Mouse (Mus musculus) embryonic facial prominence, embryonic 11.5 days (tissue): ENCODE data around the gene Hist1h3g. TPM values are rescaled to one million over a fixed set of nuclear protein-coding genes. Genes with fewer than 3 reads are reported as not detected.

Source experiments
- microRNA-seq: library from miRNA; unstranded; fragments of <30 nt; microRNA quantifications from one replicate; pipeline ENCODE4, GENCODE M21; 2016; ENCODE audit warnings: borderline number of aligned reads
- polyA plus RNA-seq: library from polyadenylated mRNA; unstranded; fragments of >200 nt; fragmentation: Nextera tagmentation; extraction: Ambion mirVana; gene quantifications from 2 replicates; pipeline ENCODE4 v1.2.1, GENCODE M21; 2014

The Hist1h3g gene
- polyA plus RNA-seq, 1 experiment from 2014 or later, result 6.1 TPM

Small RNA genes within 50 kb of the gene (microRNA-seq; reads per million reads assigned to microRNA genes)
- gene Gm44297 (not detected), gene Gm44359 (not detected), gene Gm44394 (not detected), gene n-TStga1 (1.9 reads per million)

Other genes with a start within 250 kb of the Hist1h3g start
- gene Zfp322a, start 166.2 kb upstream of the Hist1h3g start, polyA plus RNA-seq, result 72.4 and 76.2 TPM in 2 replicates
- 15.0 and 16.2 TPM in 2 replicates for gene Abt1, start 111.6 kb upstream of the Hist1h3g start, polyA plus RNA-seq
- 0.24 and 0.35 TPM in 2 replicates for gene Btn1a1, start 69.5 kb upstream of the Hist1h3g start, polyA plus RNA-seq
- gene Btn2a2, start 46.6 kb upstream of the Hist1h3g start, polyA plus RNA-seq, result 1.1 and 1.4 TPM in 2 replicates
- gene Hist1h4h, start 4.4 kb upstream of the Hist1h3g start, polyA plus RNA-seq, result 3.5 and 5.0 TPM in 2 replicates
- 7.8 and 7.9 TPM in 2 replicates for gene Hist1h2af, start 1.5 kb upstream of the Hist1h3g start, polyA plus RNA-seq
- gene Hist1h2bh, start 8.0 kb downstream of the Hist1h3g start, polyA plus RNA-seq, result 0.67 and 1.3 TPM in 2 replicates
- 1.2 and 1.5 TPM in 2 replicates for gene Hist1h3f, start 8.6 kb downstream of the Hist1h3g start, polyA plus RNA-seq
- gene Hist1h4f, start 16.2 kb downstream of the Hist1h3g start, polyA plus RNA-seq, result 1.3 TPM in 1 of 2 replicates, not detected in the other
- gene Hist1h1d, start 17.8 kb downstream of the Hist1h3g start, polyA plus RNA-seq, result 0.53 and 0.71 TPM in 2 replicates
- gene Hist1h3e, start 26.9 kb downstream of the Hist1h3g start, polyA plus RNA-seq, result 9.0 and 12.1 TPM in 2 replicates
- gene Hist1h2ae, start 35.8 kb downstream of the Hist1h3g start, polyA plus RNA-seq, result 78.4 and 99.4 TPM in 2 replicates
- 8.4 and 8.6 TPM in 2 replicates for gene Hist1h2bg, start 36.0 kb downstream of the Hist1h3g start, polyA plus RNA-seq
- gene Hist1h2bf, start 38.8 kb downstream of the Hist1h3g start, polyA plus RNA-seq, result 4.1 and 4.9 TPM in 2 replicates
- gene Hist1h2ad, start 39.0 kb downstream of the Hist1h3g start, polyA plus RNA-seq, result 2.1 and 3.8 TPM in 2 replicates
- gene Hist1h3d, start 40.3 kb downstream of the Hist1h3g start, polyA plus RNA-seq, result 10.2 and 11.3 TPM in 2 replicates
- gene Hist1h4d, start 46.2 kb downstream of the Hist1h3g start, polyA plus RNA-seq, result 115 and 122 TPM in 2 replicates
- 2.1 and 3.1 TPM in 2 replicates for gene Hist1h2be, start 85.7 kb downstream of the Hist1h3g start, polyA plus RNA-seq
- gene Hist1h1e, start 87.1 kb downstream of the Hist1h3g start, polyA plus RNA-seq, result 23.0 and 24.4 TPM in 2 replicates
- 1.4 and 2.2 TPM in 2 replicates for gene Hist1h2ac, start 148.5 kb downstream of the Hist1h3g start, polyA plus RNA-seq
- 25.1 and 27.3 TPM in 2 replicates for gene Hist1h2bc, start 148.8 kb downstream of the Hist1h3g start, polyA plus RNA-seq
- gene Hist1h1t, start 160.4 kb downstream of the Hist1h3g start, polyA plus RNA-seq, result not detected in 2 replicates
- 6.1 TPM in 2 replicates for gene Hist1h4c, start 163.0 kb downstream of the Hist1h3g start, polyA plus RNA-seq
- gene Hfe, start 175.4 kb downstream of the Hist1h3g start, polyA plus RNA-seq, result 4.3 and 4.6 TPM in 2 replicates
- gene Hist1h1c, start 203.4 kb downstream of the Hist1h3g start, polyA plus RNA-seq, result 18.8 and 19.7 TPM in 2 replicates
- gene Hist1h3c, start 210.2 kb downstream of the Hist1h3g start, polyA plus RNA-seq, result 15.5 and 18.1 TPM in 2 replicates
- gene Hist1h2bb, start 211.3 kb downstream of the Hist1h3g start, polyA plus RNA-seq, result 2.6 and 2.9 TPM in 2 replicates
- gene Hist1h2ab, start 215.7 kb downstream of the Hist1h3g start, polyA plus RNA-seq, result 48.1 and 54.7 TPM in 2 replicates
- gene Hist1h3b, start 216.8 kb downstream of the Hist1h3g start, polyA plus RNA-seq, result 8.3 and 10.5 TPM in 2 replicates
- gene Hist1h4b, start 221.6 kb downstream of the Hist1h3g start, polyA plus RNA-seq, result 7.4 and 10.1 TPM in 2 replicates
- not detected in 2 replicates for gene Hist1h4a, start 225.8 kb downstream of the Hist1h3g start, polyA plus RNA-seq
- gene Hist1h3a, start 227.0 kb downstream of the Hist1h3g start, polyA plus RNA-seq, result 4.0 and 4.3 TPM in 2 replicates
- 4.5 and 5.0 TPM in 2 replicates for gene Hist1h1a, start 228.2 kb downstream of the Hist1h3g start, polyA plus RNA-seq
- 0.18 TPM in 1 of 2 replicates, not detected in the other for gene Trim38, start 234.5 kb downstream of the Hist1h3g start, polyA plus RNA-seq